Comparison of ENCODE assay signal across 19 mouse cellular contexts in the genomic region with DNA sequence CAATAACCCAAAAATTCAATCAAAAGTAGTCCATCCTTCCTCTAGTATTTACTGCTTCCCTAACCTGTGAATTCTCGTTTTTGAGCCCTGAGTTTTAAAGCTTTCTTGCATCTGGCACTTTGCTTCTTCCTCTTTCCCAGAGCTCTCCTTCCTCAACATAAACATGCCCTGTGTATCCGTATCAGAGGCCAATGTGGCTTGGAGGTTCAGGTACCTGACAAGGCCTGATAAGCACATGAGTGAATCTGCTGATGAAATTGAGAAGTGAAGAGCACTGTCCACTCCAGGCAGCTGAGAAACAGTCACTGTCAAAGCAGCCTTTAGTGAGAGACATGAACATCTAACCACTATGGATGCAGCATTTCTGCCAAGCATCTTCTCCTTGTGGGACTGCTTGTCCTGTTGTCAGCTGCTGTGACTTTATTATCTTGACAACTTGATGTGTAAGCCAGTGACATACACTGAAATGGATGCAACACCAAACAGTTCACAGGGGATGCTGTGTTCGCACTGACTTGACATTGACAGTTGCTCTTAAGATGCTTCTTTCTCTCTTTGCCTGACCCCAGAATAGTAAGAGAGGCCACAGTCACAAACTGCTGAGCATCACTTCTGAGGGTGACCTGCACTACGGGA. TPM values are rescaled to one million over a fixed set of nuclear protein-coding genes. Genes with fewer than 3 reads are reported as not detected.
DNase-seq lines count a peak whose midpoint lies in the region; ATAC-seq and TF ChIP-seq lines count a peak whose summit lies in the region.
"Had no signal": no experiment of that assay in that cellular context is flagged by ENCODE, and none has a peak within 500 bp of the region (broad histone marks: within the 10 kb centered on the region; RNA-seq: fewer than 3 reads in every experiment).

No protein-coding gene starts in this region.

- peak overlapping the region; percentile 39 for H3K9ac ChIP-seq in liver, embryonic 14.5 days (replicated peaks)
- H3K9ac ChIP-seq: midbrain, embryonic 12.5 days; neural tube, embryonic 15.5 days had no signal

- peak overlapping the region; percentile 53 for H3K4me2 ChIP-seq in liver, embryonic 14.5 days (ENCODE audit: low read depth)
- H3K4me2 ChIP-seq: midbrain, embryonic 12.5 days; neural tube, embryonic 15.5 days had no signal

- no peaks in the 10 kb centered on the region for H3K9me3 ChIP-seq in liver, embryonic 14.5 days (ENCODE audit: control insufficient read depth, low read length)
- H3K9me3 ChIP-seq: hindbrain, embryonic 10.5 days; midbrain, embryonic 12.5 days; neural tube, embryonic 15.5 days had no signal

- no peaks in the 10 kb centered on the region for H3K27me3 ChIP-seq in liver, embryonic 14.5 days (ENCODE audit: control insufficient read depth, insufficient read depth, low read length)
- H3K27me3 ChIP-seq: midbrain, embryonic 12.5 days; neural tube, embryonic 15.5 days had no signal

- peak; percentile 20 for DNase-seq in retina, postnatal 1 day
- no peak for DNase-seq in retina, embryonic 14.5 days (ENCODE audit: low spot score)
- DNase-seq in c-Kit-positive CD71-positive TER-119-positive erythroid progenitor cells, embryonic 14.5 days (ENCODE audit: low spot score) = peak; percentile 56
- DNase-seq in liver, embryonic 14.5 days (ENCODE audit: low read depth in 3 of 3, low spot score in 3 of 3) = peak; percentile 56 to 63 (median 63)
- DNase-seq in spleen, postnatal 4 days (ENCODE audit: low spot score in 2 of 2) = peak; percentile 21 to 60
- no peak for DNase-seq in layer of hippocampus, postnatal 25 days (ENCODE audit: extremely low spot score in 1 of 2, low spot score in 1 of 2)
- no peak for DNase-seq in lung, postnatal 25 days (ENCODE audit: low spot score)
- no peak for DNase-seq in kidney, postnatal 36 days
- DNase-seq: cerebellum, adult 18-20 months; gastrocnemius, postnatal 10 days; heart, adult 2 months; kidney, adult 18-20 months; kidney, postnatal 4 days; layer of hippocampus, postnatal 36 days; lung, postnatal 36 days had no signal

- peak overlapping the region; percentile 73 for H3K27ac ChIP-seq in liver, embryonic 14.5 days
- H3K27ac ChIP-seq: heart, adult 2 months; hindbrain, embryonic 10.5 days; midbrain, embryonic 12.5 days; neural tube, embryonic 15.5 days had no signal

- H3K4me3 ChIP-seq in liver, embryonic 14.5 days (ENCODE audit: insufficient read depth in 1 of 2, low read depth in 2 of 2, low read length in 2 of 2) = no peak overlapping the region
- H3K4me3 ChIP-seq: heart, adult 2 months; hindbrain, embryonic 10.5 days; midbrain, embryonic 12.5 days; neural tube, embryonic 15.5 days had no signal

- TF ChIP-seq CTCF in liver, embryonic 14.5 days (IDR thresholded peaks at IDR 0.05; ENCODE audit: low read depth) = no peak

- H3K36me3 ChIP-seq in liver, embryonic 14.5 days (replicated peaks; ENCODE audit: control insufficient read depth, insufficient read depth, low read depth) = no peaks in the 10 kb centered on the region; the same call in 1 of the 2 replicates
- H3K36me3 ChIP-seq: hindbrain, embryonic 10.5 days; midbrain, embryonic 12.5 days; neural tube, embryonic 15.5 days had no signal

- ATAC-seq in liver, embryonic 14.5 days (ENCODE audit: insufficient read depth) = peak; percentile 85
- ATAC-seq: forebrain, embryonic 16.5 days had no signal

- TF ChIP-seq EP300 in liver, embryonic 14.5 days (IDR thresholded peaks at IDR 0.05; ENCODE audit: low read depth) = peak; percentile 90

- peaks cover 45 to 50% of the 10 kb centered on the region in 2 experiments for H3K4me1 ChIP-seq in liver, embryonic 14.5 days (replicated peaks; ENCODE audit: control insufficient read depth in 2 of 2, insufficient read depth in 2 of 2, low read length in 1 of 2)
- H3K4me1 ChIP-seq: hindbrain, embryonic 10.5 days had no signal

- WGBS in liver, embryonic 14.5 days (ENCODE audit: insufficient replicate concordance) = 42% methylated on average over 4 of the region's 4 CpGs

RNA-seq across cellular contexts. Expression of a gene that starts 42.9 kb away (rescaled TPM):
- polyA plus RNA-seq in liver, embryonic 14.5 days (2012; rRNA removed) = 7.7 and 11.3 TPM in 2 replicates
- 4.8 and 5.4 TPM in 2 replicates for polyA plus RNA-seq in liver, embryonic 14.5 days (2014; fragmentation: Nextera tagmentation; extraction: Ambion mirVana)
- total RNA-seq in layer of hippocampus, postnatal 25 days (2021) = 100 to 1,000 TPM; 153 to 165 TPM

Comparison
In these comparisons a context has a peak if more than half of its experiments do, and no peak if none do; other contexts are left out.
1. DNase-seq: peak in retina, postnatal 1 day (single experiment), c-Kit-positive CD71-positive TER-119-positive erythroid progenitor cells, embryonic 14.5 days (single experiment), liver, embryonic 14.5 days (3 of 3) and spleen, postnatal 4 days (2 of 2); none in retina, embryonic 14.5 days (single experiment), layer of hippocampus, postnatal 25 days (0 of 2), lung, postnatal 25 days (single experiment) and kidney, postnatal 36 days (0 of 2).